Mouse (Mus musculus) hindbrain, embryonic 15.5 days (tissue): Measurements from ENCODE around the gene Hebp1. TPM values are rescaled to one million over a fixed set of nuclear protein-coding genes. Genes with fewer than 3 reads are reported as not detected.

ENCODE experiments used
- ATAC-seq: fragments of 200-750 bp; cut with Nextera tagmentation; 2 replicates; pipeline ENCODE4 v1.8.0; 2017; ENCODE audit warnings: low read depth, moderate number of reproducible peaks, moderate TSS enrichment; ENCODE audit not compliant: low FRiP score
- H3K27ac ChIP-seq: fragments of 300-500 bp; sonication (generic); replicated peaks from 2 replicates; pipeline ENCODE4 v1.5.1; 2015; ENCODE audit warnings: mild to moderate bottlenecking, inconsistent platforms
- H3K27me3 ChIP-seq: fragments of 300-500 bp; sonication (generic); 2 replicates; pipeline ENCODE4 v1.6.1; 2015; ENCODE audit warnings: control low read depth, inconsistent platforms
- H3K36me3 ChIP-seq: fragments of 300-500 bp; sonication (generic); 2 replicates; pipeline ENCODE4 v1.6.1; 2015; ENCODE audit warnings: control low read depth, inconsistent platforms
- H3K4me1 ChIP-seq: fragments of 300-500 bp; sonication (generic); replicated peaks from 2 replicates; pipeline ENCODE4 v1.6.1; 2015; ENCODE audit warnings: control low read depth, inconsistent platforms
- H3K4me2 ChIP-seq: fragments of 300-500 bp; sonication (generic); 2 replicates; pipeline ENCODE4 v1.6.1; 2015; ENCODE audit warnings: moderate library complexity, mild to moderate bottlenecking, inconsistent platforms
- H3K4me3 ChIP-seq: fragments of 300-500 bp; sonication (generic); 2 replicates; pipeline ENCODE4 v1.5.1; 2015; ENCODE audit warnings: mild to moderate bottlenecking, inconsistent platforms
- H3K9ac ChIP-seq: fragments of 300-500 bp; sonication (generic); 2 replicates; pipeline ENCODE4 v1.6.1; 2015; ENCODE audit warnings: inconsistent platforms
- H3K9me3 ChIP-seq: fragments of 300-500 bp; sonication (generic); 2 replicates; pipeline ENCODE4 v1.6.1; 2016; ENCODE audit warnings: control low read depth, inconsistent platforms
- WGBS: fragments of 180-500 bp; shearing (Covaris S2); methylation state at CpG from one replicate; pipeline ENCODE4 v1.1.7; 2015; 5-methylcytosine and 5-hydroxymethylcytosine counted together
- polyA plus RNA-seq: library from polyadenylated mRNA; unstranded; fragments of >200 nt; fragmentation: Nextera tagmentation; extraction: Ambion mirVana; gene quantifications from 2 replicates; pipeline ENCODE4 v1.2.1, GENCODE M21; 2015

The Hebp1 gene
- polyA plus RNA-seq, 1 experiment from 2014 or later: 3.6 TPM

- no peaks in the 10 kb centered on the region for H3K4me1 ChIP-seq
- H3K4me3 ChIP-seq: no peak overlapping the region
- ATAC-seq: no peak
- no peak overlapping the region for H3K27ac ChIP-seq
- no peak overlapping the region for H3K9ac ChIP-seq
- H3K36me3 ChIP-seq: no peaks in the 10 kb centered on the region
- 78% methylated on average over 4 of the region's 4 CpGs for WGBS
- no peaks in the 10 kb centered on the region for H3K9me3 ChIP-seq
- H3K27me3 ChIP-seq: no peaks in the 10 kb centered on the region
- no peak overlapping the region for H3K4me2 ChIP-seq
Observed at GRCm38 (mm10) chr6:135157496-135157895, 40.3 kb downstream of the Hebp1 start.

- H3K9ac ChIP-seq: no peak overlapping the region
- no peaks in the 10 kb centered on the region for H3K27me3 ChIP-seq
- ATAC-seq: no peak
- H3K9me3 ChIP-seq: no peaks in the 10 kb centered on the region
- H3K27ac ChIP-seq: no peak overlapping the region
- H3K36me3 ChIP-seq: no peaks in the 10 kb centered on the region
- no peaks in the 10 kb centered on the region for H3K4me1 ChIP-seq
- H3K4me2 ChIP-seq: no peak overlapping the region
- no peak overlapping the region for H3K4me3 ChIP-seq
- WGBS: 85% methylated on average over 8 of the region's 8 CpGs
Observed at GRCm38 (mm10) chr6:135156597-135156996, 41.2 kb downstream of the Hebp1 start.

GRCm38 (mm10) chr6:135153719-135154118 is 44.1 kb downstream of the Hebp1 start:
- Histone ChIP-seq H3K27ac (no peak overlapping the region), H3K4me3 (no peak overlapping the region), H3K9ac (no peak overlapping the region), H3K27me3 (no peaks in the 10 kb centered on the region), H3K4me2 (no peak overlapping the region), H3K9me3 (no peaks in the 10 kb centered on the region), H3K36me3 (no peaks in the 10 kb centered on the region), H3K4me1 (no peaks in the 10 kb centered on the region)
- no peak for ATAC-seq
- 83% methylated on average over 5 of the region's 5 CpGs for WGBS

GRCm38 (mm10) chr6:135150311-135150710 is 47.5 kb downstream of the Hebp1 start:
- Histone ChIP-seq H3K9me3 (no peaks in the 10 kb centered on the region), H3K36me3 (no peaks in the 10 kb centered on the region), H3K27me3 (no peaks in the 10 kb centered on the region), H3K4me3 (no peak overlapping the region), H3K4me2 (no peak overlapping the region), H3K4me1 (no peaks in the 10 kb centered on the region), H3K27ac (no peak overlapping the region), H3K9ac (no peak overlapping the region)
- no peak for ATAC-seq
- WGBS: 35% methylated on average over 5 of the region's 5 CpGs

- Histone ChIP-seq H3K27ac (no peak overlapping the region), H3K36me3 (no peaks in the 10 kb centered on the region), H3K27me3 (no peaks in the 10 kb centered on the region), H3K4me2 (no peak overlapping the region), H3K9me3 (no peaks in the 10 kb centered on the region), H3K4me1 (no peaks in the 10 kb centered on the region), H3K9ac (no peak overlapping the region), H3K4me3 (no peak overlapping the region)
- whole genome bisulfite sequencing: 84% methylated on average over 4 of the region's 4 CpGs
- no peak for ATAC-seq
Observed at GRCm38 (mm10) chr6:135149722-135150121, 48.1 kb downstream of the Hebp1 start.

- Histone ChIP-seq H3K9ac (no peak overlapping the region), H3K4me1 (0 out of 2 replicates have a peak, but pooled peaks cover 3% of the 10 kb centered on the region), H3K36me3 (no peaks in the 10 kb centered on the region), H3K9me3 (no peaks in the 10 kb centered on the region), H3K27me3 (no peaks in the 10 kb centered on the region), H3K4me3 (no peak overlapping the region), H3K4me2 (no peak overlapping the region), H3K27ac (no peak overlapping the region)
- 73% methylated on average over 4 of the region's 4 CpGs for WGBS
- ATAC-seq: no peak
Observed at GRCm38 (mm10) chr6:135149175-135149574, 48.6 kb downstream of the Hebp1 start.

- H3K4me3 ChIP-seq: no peak overlapping the region
- no peaks in the 10 kb centered on the region for H3K9me3 ChIP-seq
- H3K27me3 ChIP-seq: no peaks in the 10 kb centered on the region
- 47% methylated on average over 1 of the region's 1 CpGs for WGBS
- 0 out of 2 replicates have a peak, but pooled peaks cover 3% of the 10 kb centered on the region for H3K4me1 ChIP-seq
- ATAC-seq: no peak
- no peak overlapping the region for H3K4me2 ChIP-seq
- H3K9ac ChIP-seq: no peak overlapping the region
- no peak overlapping the region for H3K27ac ChIP-seq
- no peaks in the 10 kb centered on the region for H3K36me3 ChIP-seq
Observed at GRCm38 (mm10) chr6:135148506-135148905, 49.3 kb downstream of the Hebp1 start.

GRCm38 (mm10) chr6:135145976-135146375 is 51.8 kb downstream of the Hebp1 start:
- Histone ChIP-seq H3K4me2 (no peak overlapping the region), H3K9me3 (no peaks in the 10 kb centered on the region), H3K27ac (no peak overlapping the region), H3K4me1 (0 out of 2 replicates have a peak, but pooled peaks cover 3% of the 10 kb centered on the region), H3K36me3 (no peaks in the 10 kb centered on the region), H3K9ac (no peak overlapping the region), H3K4me3 (no peak overlapping the region), H3K27me3 (no peaks in the 10 kb centered on the region)
- WGBS: 91% methylated on average over 5 of the region's 5 CpGs
- ATAC-seq: no peak

- no peak overlapping the region for H3K27ac ChIP-seq
- peak; percentile 45; the same call in 1 of the 2 replicates for ATAC-seq
- H3K9me3 ChIP-seq: no peaks in the 10 kb centered on the region
- 0 out of 2 replicates have a peak, but pooled peaks cover 3% of the 10 kb centered on the region for H3K4me1 ChIP-seq
- H3K27me3 ChIP-seq: 0 out of 2 replicates have a peak, but pooled peaks cover 2% of the 10 kb centered on the region
- WGBS: 4% methylated on average over 3 of the region's 3 CpGs
- no peak overlapping the region for H3K4me3 ChIP-seq
- H3K4me2 ChIP-seq: no peak overlapping the region
- no peak overlapping the region for H3K9ac ChIP-seq
- no peaks in the 10 kb centered on the region for H3K36me3 ChIP-seq
Observed at GRCm38 (mm10) chr6:135144516-135144915, 53.3 kb downstream of the Hebp1 start.

GRCm38 (mm10) chr6:135143151-135143550 is 54.7 kb downstream of the Hebp1 start:
- Histone ChIP-seq H3K36me3 (no peaks in the 10 kb centered on the region), H3K4me2 (no peak overlapping the region), H3K27me3 (0 out of 2 replicates have a peak, but pooled peaks cover 2% of the 10 kb centered on the region), H3K9me3 (no peaks in the 10 kb centered on the region), H3K27ac (no peak overlapping the region), H3K9ac (no peak overlapping the region), H3K4me3 (no peak overlapping the region), H3K4me1 (peaks cover 4% of the 10 kb centered on the region; the same call in 1 of the 2 replicates)
- 96% methylated on average over 5 of the region's 5 CpGs for WGBS
- ATAC-seq: no peak

GRCm38 (mm10) chr6:135141451-135142147 is 56.2 kb downstream of the Hebp1 start:
- Histone ChIP-seq H3K27me3 (0 out of 2 replicates have a peak, but pooled peaks cover 2% of the 10 kb centered on the region), H3K36me3 (no peaks in the 10 kb centered on the region), H3K4me2 (no peak overlapping the region), H3K27ac (no peak overlapping the region), H3K4me3 (no peak overlapping the region), H3K9ac (no peak overlapping the region), H3K9me3 (no peaks in the 10 kb centered on the region), H3K4me1 (peaks cover 10% of the 10 kb centered on the region; the same call in 1 of the 2 replicates)
- 70% methylated on average over 16 of the region's 16 CpGs for WGBS
- no peak for ATAC-seq

- H3K27ac ChIP-seq: no peak overlapping the region
- H3K4me1 ChIP-seq: peaks cover 10% of the 10 kb centered on the region; the same call in 1 of the 2 replicates
Observed at GRCm38 (mm10) chr6:135138746-135139145, 59.1 kb downstream of the Hebp1 start.

More at GRCm38 (mm10) chr6:135138746-135139145, 59.1 kb downstream of the Hebp1 start:
- no peak overlapping the region for H3K9ac ChIP-seq
- H3K4me3 ChIP-seq: no peak overlapping the region
- WGBS: 36% methylated on average over 14 of the region's 14 CpGs
- H3K27me3 ChIP-seq: 0 out of 2 replicates have a peak, but pooled peaks cover 2% of the 10 kb centered on the region
- no peaks in the 10 kb centered on the region for H3K36me3 ChIP-seq
- ATAC-seq: no peak
- H3K4me2 ChIP-seq: 0 out of 2 replicates have a peak overlapping the region, but pooled peaks have one; percentile 6
- H3K9me3 ChIP-seq: no peaks in the 10 kb centered on the region
